Mouse (Mus musculus) ES-E14 (cell line): ENCODE results near the gene Zfp287. TPM values are rescaled to one million over a fixed set of nuclear protein-coding genes. Genes with fewer than 3 reads are reported as not detected.

Source experiments
- DNase-seq: peaks from one replicate; pipeline ENCODE4 v3.0.0-alpha.2; 2013; ENCODE audit warnings: low read depth, low spot score
- H3K27ac ChIP-seq: 2 replicates; pipeline ENCODE4 v1.5.1; 2012; ENCODE audit warnings: low read depth, mild to moderate bottlenecking, low read length, moderate library complexity, mixed read lengths; ENCODE audit not compliant: poor library complexity, insufficient read depth, severe bottlenecking
- H3K36me3 ChIP-seq: 2 replicates; pipeline ENCODE4 v1.6.1; 2012; ENCODE audit warnings: mild to moderate bottlenecking, low read length, moderate library complexity, mixed read lengths; ENCODE audit not compliant: control insufficient read depth, poor library complexity, insufficient read depth, severe bottlenecking
- H3K4me1 ChIP-seq, 2 experiments: fragments of 150-350 bp in 1 of 2; sonication (generic) in 1 of 2; 2 replicates each; pipeline ENCODE4 v1.6.1; 2012; ENCODE audit warnings: low read length in 2 of 2, mild to moderate bottlenecking in 1 of 2, mixed read lengths in 1 of 2; ENCODE audit not compliant: control insufficient read depth in 2 of 2, insufficient read depth in 2 of 2, poor library complexity in 1 of 2
- H3K4me3 ChIP-seq, 2 experiments: fragments of 150-350 bp in 1 of 2; sonication (generic) in 1 of 2; 2 replicates each; pipeline ENCODE4 v1.5.1; 2012; ENCODE audit warnings: low read length in 2 of 2, low read depth in 1 of 2, mild to moderate bottlenecking in 1 of 2, mixed read lengths in 1 of 2; ENCODE audit not compliant: insufficient read depth in 1 of 2, poor library complexity in 1 of 2, severe bottlenecking in 1 of 2
- H3K9ac ChIP-seq: 2 replicates; pipeline ENCODE4 v1.6.1; 2012; ENCODE audit warnings: low read depth, mild to moderate bottlenecking, low read length, mixed read lengths; ENCODE audit not compliant: poor library complexity, insufficient read depth, severe bottlenecking
- H3K9me3 ChIP-seq: fragments of 150-350 bp; sonication (generic); 2 replicates; pipeline ENCODE4 v1.6.1; 2012; ENCODE audit warnings: low read depth, mild to moderate bottlenecking, low read length; ENCODE audit not compliant: control insufficient read depth, insufficient read depth
- CHD2 ChIP-seq: IDR thresholded peaks from 2 replicates; pipeline ENCODE4 v1.6.1; 2014; ENCODE audit warnings: mild to moderate bottlenecking, low read depth, low read length, inconsistent platforms
- HCFC1 ChIP-seq: IDR thresholded peaks from 2 replicates; pipeline ENCODE4 v1.6.1; 2012; ENCODE audit warnings: low read length, inconsistent platforms, borderline replicate concordance; ENCODE audit not compliant: insufficient read depth
- MAFK ChIP-seq: IDR thresholded peaks from 2 replicates; pipeline ENCODE4 v1.6.1; 2014; ENCODE audit warnings: mild to moderate bottlenecking, low read depth, low read length, inconsistent platforms; ENCODE audit not compliant: insufficient read depth
- ZC3H11A ChIP-seq: IDR thresholded peaks from 2 replicates; pipeline ENCODE4 v1.6.1; 2012; ENCODE audit warnings: low read depth, mild to moderate bottlenecking, inconsistent platforms, low read length, borderline replicate concordance
- ZNF384 ChIP-seq: IDR thresholded peaks from 2 replicates; pipeline ENCODE4 v1.6.1; 2012; ENCODE audit warnings: low read depth, low read length, inconsistent platforms
- in situ Hi-C, 2 experiments: fragments of 600-800 bp; cut with MboI; formaldehyde crosslinking; loops; one replicate each; pipeline ENCODE4 v1.15.1; 2025; ENCODE audit warnings: low sequenced_read_pairs in 2 of 2, inconsistent platforms in 1 of 2; ENCODE audit not compliant: unreplicated experiment in 2 of 2
- total RNA-seq: library from RNA; depleted of rRNA; stranded (reverse); fragments of 300-350 nt; gene quantifications from 2 replicates; pipeline ENCODE4 v1.2.3, GENCODE M21; 2012

Zfp287 gene
- total RNA-seq, 1 experiment, result 3.6 TPM

DNA sequence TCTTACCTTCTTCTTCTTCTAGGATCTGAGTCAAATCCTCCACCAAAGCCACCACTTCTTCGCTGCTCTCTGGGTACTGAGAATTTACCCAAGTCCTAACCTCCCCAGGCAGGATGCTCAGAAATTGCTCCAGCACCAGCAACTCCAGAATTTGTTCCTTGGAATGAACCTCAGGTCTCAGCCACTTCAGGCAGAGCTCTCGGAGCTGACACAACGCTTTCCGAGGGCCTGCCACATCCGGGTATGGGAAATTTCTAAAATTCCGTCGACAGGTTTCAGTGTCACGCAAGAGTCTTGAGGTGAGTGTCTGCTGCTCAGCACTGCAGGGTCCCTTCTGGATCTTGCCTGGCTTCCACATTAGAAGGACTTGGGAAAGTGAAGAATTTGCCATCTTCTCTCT is 3.4 kb downstream of the Zfp287 start:
- in situ Hi-C loops, result no loop called here

DNA sequence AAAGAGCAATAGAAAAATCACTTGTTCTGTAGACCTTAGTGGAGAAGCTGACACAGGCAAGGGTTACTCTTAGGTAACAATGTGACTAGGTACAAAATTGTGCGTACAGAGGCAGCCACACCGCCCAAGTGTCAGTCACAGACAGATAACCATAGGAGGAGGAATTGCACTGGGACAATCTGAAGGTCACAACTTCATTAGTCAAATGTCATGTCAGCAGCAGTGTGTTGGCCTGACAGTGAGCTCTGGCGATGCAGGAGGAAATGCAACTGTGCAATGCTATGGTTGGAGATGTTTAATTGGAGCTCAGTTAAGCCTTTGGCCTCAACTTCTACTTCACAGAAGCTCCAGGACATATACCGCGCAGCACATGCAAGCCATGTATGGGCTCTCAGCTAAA is 21.0 kb downstream of the Zfp287 start:
- Histone ChIP-seq H3K36me3 (no peaks in the 10 kb centered on the region), H3K4me1 (no peaks in the 10 kb centered on the region), H3K27ac (no peak overlapping the region), H3K9ac (no peak overlapping the region), H3K4me3 (no peak overlapping the region), H3K9me3 (no peaks in the 10 kb centered on the region)
- no peak for DNase-seq
- no peak for TF ChIP-seq ZNF384
- TF ChIP-seq HCFC1, result no peak
- no peak for TF ChIP-seq MAFK
- TF ChIP-seq CHD2, result no peak
- no peak for TF ChIP-seq ZC3H11A
- in situ Hi-C loops, result no loop called here

More for the DNA sequence above, 3.4 kb downstream of the Zfp287 start:
- Histone ChIP-seq H3K9ac (no peak overlapping the region), H3K27ac (no peak overlapping the region), H3K4me1 (0 out of 4 replicates have a peak, but pooled peaks cover 0 to 2% of the 10 kb centered on the region in 2 experiments), H3K36me3 (no peaks in the 10 kb centered on the region), H3K9me3 (no peaks in the 10 kb centered on the region), H3K4me3 (no peak overlapping the region)
- TF ChIP-seq ZC3H11A, result no peak
- no peak for DNase-seq

DNA sequence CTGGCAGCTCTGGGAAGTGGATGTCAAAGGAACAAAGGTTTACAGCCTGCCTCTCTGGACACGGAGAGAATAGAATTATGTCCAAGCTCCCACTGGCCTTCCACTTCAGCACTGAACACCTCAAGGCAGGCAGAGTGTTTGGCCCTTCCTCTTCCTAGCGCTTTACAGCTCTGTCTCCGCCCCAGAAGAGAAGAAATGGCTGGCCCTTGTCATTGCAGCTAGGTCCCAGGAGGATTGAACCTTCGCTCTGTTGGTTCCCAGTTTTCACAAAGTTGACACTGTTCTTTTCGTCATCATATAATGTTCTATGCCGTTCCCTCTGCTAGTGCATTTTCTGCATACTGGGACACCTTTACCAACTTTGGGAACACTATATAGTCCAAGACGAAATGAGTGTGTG is 23.5 kb downstream of the Zfp287 start:
- in situ Hi-C loops, result no loop called here
- no peaks in the 10 kb centered on the region for H3K36me3 ChIP-seq

DNA sequence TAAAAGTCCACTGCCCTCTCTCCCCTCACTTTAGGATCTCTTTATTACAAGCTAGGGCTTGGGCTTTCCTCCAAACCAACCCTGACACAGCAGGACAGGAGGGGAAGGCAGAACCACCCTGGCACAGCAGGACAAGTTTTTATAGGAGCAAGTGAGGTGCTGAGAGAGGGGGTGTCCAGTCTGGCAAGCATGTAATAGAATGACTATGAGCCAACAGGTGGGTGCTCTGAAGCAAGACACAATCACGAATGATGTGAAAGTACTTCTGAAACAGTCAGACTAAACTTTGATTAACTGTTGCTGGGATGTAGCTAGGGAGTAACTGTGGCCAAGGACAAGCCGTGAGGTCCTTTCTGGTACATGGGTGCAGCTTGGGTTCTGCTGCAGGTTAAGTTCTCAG is 25.6 kb downstream of the Zfp287 start:
- DNase-seq, result no peak
- H3K27ac ChIP-seq, result no peak overlapping the region
- no peaks in the 10 kb centered on the region for H3K36me3 ChIP-seq
- no peaks in the 10 kb centered on the region for H3K9me3 ChIP-seq
- no peak overlapping the region for H3K4me3 ChIP-seq
- H3K9ac ChIP-seq, result no peak overlapping the region
- TF ChIP-seq ZC3H11A (no peak), CHD2 (no peak), HCFC1 (no peak), ZNF384 (no peak), MAFK (no peak)
- H3K4me1 ChIP-seq, result no peaks in the 10 kb centered on the region
- in situ Hi-C loops, result no loop called here

More for the DNA sequence above, 23.5 kb downstream of the Zfp287 start:
- no peak overlapping the region for H3K27ac ChIP-seq
- TF ChIP-seq MAFK (no peak), ZC3H11A (no peak), CHD2 (no peak)
- no peak overlapping the region for H3K4me3 ChIP-seq
- no peak overlapping the region for H3K9ac ChIP-seq
- no peaks in the 10 kb centered on the region for H3K9me3 ChIP-seq
- no peak for DNase-seq
- no peaks in the 10 kb centered on the region for H3K4me1 ChIP-seq

DNA sequence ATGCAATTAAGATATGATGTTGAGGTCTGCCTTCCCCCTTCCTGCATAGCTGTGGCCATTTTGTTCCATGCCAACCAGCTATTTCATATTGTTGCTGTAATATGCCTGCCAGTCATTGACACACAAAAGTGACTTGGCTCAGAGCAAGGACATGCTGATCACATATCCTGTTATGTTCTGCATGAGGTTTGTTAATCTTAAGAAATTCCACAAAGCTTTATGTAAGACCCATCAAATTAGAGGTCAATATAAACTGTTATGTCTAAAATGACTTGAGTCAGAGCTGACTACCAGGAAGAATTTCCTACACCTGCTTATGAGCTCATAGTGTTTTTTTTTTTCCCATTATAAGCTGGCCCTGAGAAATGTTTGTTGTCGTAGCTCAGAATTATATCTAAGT is 30.5 kb downstream of the Zfp287 start:
- in situ Hi-C loops, result no loop called here
- Histone ChIP-seq H3K4me3 (no peak overlapping the region), H3K9ac (no peak overlapping the region), H3K9me3 (no peaks in the 10 kb centered on the region), H3K36me3 (no peaks in the 10 kb centered on the region), H3K4me1 (no peaks in the 10 kb centered on the region), H3K27ac (no peak overlapping the region)
- TF ChIP-seq ZC3H11A, result no peak
- TF ChIP-seq ZNF384, result no peak
- no peak for TF ChIP-seq HCFC1
- no peak for TF ChIP-seq MAFK
- no peak for TF ChIP-seq CHD2
- no peak for DNase-seq
